Mouse (Mus musculus) cerebellum, adult (tissue): ENCODE data around the gene Syce2.
"Not testable (repeated sequence)": the region's sequence is repeated elsewhere in the genome, so short reads cannot be mapped to it uniquely, and the experiment has no call there.

Source experiments
- ATAC-seq: cut with Nextera tagmentation; 2 replicates; pipeline ENCODE4 v1.9.2; 2017; ENCODE audit warnings: mild to moderate bottlenecking, moderate library complexity, mixed read lengths; ENCODE audit not compliant: insufficient number of reproducible peaks, low FRiP score, low TSS enrichment

The Syce2 gene

GRCm38 (mm10) chr8:84871376-84872308, at the start of gene Syce2:
Gene Syce2, plus strand, starts transcription at chr8:84872111.
- ATAC-seq, result no peak; the same call in 1 of the 2 replicates

GRCm38 (mm10) chr8:84822723-84823122, 49.2 kb upstream of the Syce2 start, which contains the start of gene Dand5:
Gene Dand5, minus strand, starts transcription at chr8:84822823.
- no peak for ATAC-seq

- peak; percentile 86 for ATAC-seq
These were observed 48.3 kb upstream of the Syce2 start for GRCm38 (mm10) chr8:84823653-84824052.

GRCm38 (mm10) chr8:84825636-84826035, 46.3 kb upstream of the Syce2 start:
- ATAC-seq, result no peak

GRCm38 (mm10) chr8:84826518-84826917, 45.4 kb upstream of the Syce2 start:
- not testable (repeated sequence) for ATAC-seq

GRCm38 (mm10) chr8:84831490-84831889, 40.4 kb upstream of the Syce2 start, which contains the start of gene Gadd45gip1:
Gene Gadd45gip1, plus strand, starts transcription at chr8:84831522.
- no peak for ATAC-seq

- peak; percentile 73; the same call in 1 of the 2 replicates for ATAC-seq
These were observed 39.7 kb upstream of the Syce2 start for GRCm38 (mm10) chr8:84832034-84832717.

GRCm38 (mm10) chr8:84832759-84833742, 38.9 kb upstream of the Syce2 start:
- no peak for ATAC-seq

- no peak for ATAC-seq
These were observed 37.7 kb upstream of the Syce2 start for GRCm38 (mm10) chr8:84834002-84834865.

GRCm38 (mm10) chr8:84834866-84835855, 36.8 kb upstream of the Syce2 start:
- ATAC-seq, result no peak

GRCm38 (mm10) chr8:84837149-84837911, 34.6 kb upstream of the Syce2 start:
- ATAC-seq, result no peak

GRCm38 (mm10) chr8:84837912-84838470, 33.9 kb upstream of the Syce2 start:
- no peak for ATAC-seq

- no peak for ATAC-seq
These were observed 33.4 kb upstream of the Syce2 start for GRCm38 (mm10) chr8:84838513-84838912.

- ATAC-seq, result no peak
These were observed 32.5 kb upstream of the Syce2 start for GRCm38 (mm10) chr8:84839411-84839810.

- ATAC-seq, result no peak
These were observed 32.0 kb upstream of the Syce2 start for GRCm38 (mm10) chr8:84839875-84840247.

- peak; percentile 85 for ATAC-seq
These were observed 31.5 kb upstream of the Syce2 start, which contains the start of gene Rad23a for GRCm38 (mm10) chr8:84840248-84840999. Gene Rad23a, minus strand, starts transcription at chr8:84840665.
